Mouse (Mus musculus) forelimb bud, embryonic 11.5 days (tissue): ENCODE results near the gene Ndel1.

Experiments used
- DNase-seq: peaks from one replicate; pipeline ENCODE4 v3.0.0-alpha.2; 2012; ENCODE audit warnings: low read depth, low spot score

Ndel1 gene

DNA sequence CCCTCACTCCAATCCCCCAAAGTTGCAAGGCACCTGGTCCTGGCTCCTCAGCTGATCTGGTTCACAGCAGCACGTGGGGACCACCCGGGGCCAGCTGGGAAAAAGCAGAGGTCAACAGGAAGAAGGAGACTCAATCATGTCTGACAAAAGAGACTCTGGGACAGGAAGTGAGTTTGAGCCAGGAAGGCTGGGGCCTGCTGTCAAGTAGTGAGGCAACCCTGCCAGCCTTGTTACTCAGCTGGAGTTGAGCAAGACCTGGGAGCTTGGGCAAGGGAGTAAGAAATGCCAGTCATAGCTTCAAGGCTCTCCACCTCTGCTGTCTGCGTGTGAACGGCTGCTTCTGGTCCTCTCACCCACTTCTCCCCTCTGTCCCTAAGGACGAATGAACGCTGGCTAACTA, at the start of gene Ndel1:
TSS of gene Ndel1 (minus strand) at position 111 of the 400 bp plus-strand sequence.
- no peak for DNase-seq

GRCm38 (mm10) chr11:68914566-68914965, 42.9 kb upstream of the Ndel1 start:
- no peak for DNase-seq

GRCm38 (mm10) chr11:68911531-68912177, 40.0 kb upstream of the Ndel1 start:
- DNase-seq, result peak; percentile 46

GRCm38 (mm10) chr11:68908846-68909503, 37.3 kb upstream of the Ndel1 start:
- no peak for DNase-seq

GRCm38 (mm10) chr11:68907251-68907650, 35.6 kb upstream of the Ndel1 start:
- DNase-seq, result no peak

- no peak for DNase-seq
These were observed 34.8 kb upstream of the Ndel1 start for GRCm38 (mm10) chr11:68906461-68906790.

GRCm38 (mm10) chr11:68905665-68906460, 34.2 kb upstream of the Ndel1 start:
- DNase-seq, result no peak

- no peak for DNase-seq
These were observed 33.5 kb upstream of the Ndel1 start for GRCm38 (mm10) chr11:68905138-68905531.

DNA sequence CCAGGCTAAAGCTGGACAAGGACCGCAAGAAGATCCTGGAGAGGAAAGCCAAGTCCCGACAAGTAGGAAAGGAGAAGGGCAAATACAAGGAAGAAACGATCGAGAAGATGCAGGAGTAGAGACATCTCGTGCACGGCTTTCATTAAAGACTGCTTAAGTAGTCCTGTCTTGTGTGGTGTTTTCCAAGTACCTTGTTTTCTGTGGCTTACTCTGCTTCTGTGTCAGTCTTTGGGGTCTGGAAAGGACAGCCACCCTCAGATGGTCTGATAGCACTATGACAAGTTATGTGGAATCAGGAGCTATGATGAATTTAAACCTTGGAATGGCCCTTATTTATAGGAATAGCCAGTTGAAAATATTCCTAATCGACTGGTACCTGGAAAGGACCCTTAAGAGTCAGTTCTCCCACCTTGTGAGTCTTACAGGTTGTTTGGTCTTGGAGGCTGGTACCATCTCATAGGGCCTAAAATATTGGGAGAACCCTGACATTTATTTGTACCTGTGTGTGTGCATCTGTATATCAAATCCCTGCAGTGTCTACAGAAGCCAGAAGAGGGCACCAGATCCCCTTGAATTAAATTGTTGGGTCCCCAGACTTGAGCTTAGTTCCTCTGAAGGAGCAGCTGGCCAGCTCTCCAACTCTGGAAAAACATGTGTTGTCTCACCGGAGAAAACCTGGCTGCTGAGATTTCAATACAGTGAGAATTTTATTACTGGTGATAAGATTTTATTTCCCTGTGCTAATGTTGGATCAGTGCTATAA, 32.9 kb upstream of the Ndel1 start:
- peak; percentile 80 for DNase-seq

GRCm38 (mm10) chr11:68903775-68904174, 32.1 kb upstream of the Ndel1 start:
- no peak for DNase-seq

DNA sequence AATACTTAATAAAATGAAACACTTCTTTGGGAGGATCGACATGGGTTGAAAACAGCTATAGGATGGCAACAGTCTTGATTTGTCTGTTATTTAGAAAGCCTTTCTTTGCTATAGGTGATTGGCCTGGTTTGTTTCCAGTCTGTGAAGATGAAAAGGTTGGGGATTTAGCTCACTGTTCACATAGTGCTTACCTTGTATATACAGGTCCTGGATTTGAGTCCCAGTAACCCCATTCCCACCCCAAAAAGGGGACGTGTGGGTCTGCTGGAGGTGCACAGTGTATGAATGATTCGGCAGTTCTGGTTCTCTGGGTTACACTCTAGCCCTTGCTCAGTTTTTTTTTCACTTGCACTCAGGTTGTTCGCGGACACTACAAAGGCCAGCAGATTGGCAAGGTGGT, 31.2 kb upstream of the Ndel1 start:
- no peak for DNase-seq

DNA sequence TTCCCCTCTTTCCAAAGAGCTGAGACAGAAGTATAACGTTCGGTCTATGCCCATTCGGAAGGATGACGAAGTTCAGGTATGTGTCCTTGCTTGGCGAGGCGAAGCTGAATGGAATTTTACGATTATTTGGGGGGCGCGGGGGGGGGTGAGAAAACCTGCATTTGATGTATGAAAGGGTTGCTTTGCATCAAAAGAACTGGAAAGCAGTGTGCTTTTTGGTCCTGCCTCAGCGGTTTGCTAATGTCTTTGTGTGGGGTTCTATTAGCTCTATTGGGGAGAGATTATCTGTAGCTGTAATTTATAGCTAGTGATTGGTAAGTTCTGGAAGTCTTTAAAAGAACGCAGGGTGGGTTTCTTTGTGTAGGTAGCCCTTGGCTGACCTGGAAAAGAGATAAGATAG, 30.7 kb upstream of the Ndel1 start:
- DNase-seq, result no peak

DNA sequence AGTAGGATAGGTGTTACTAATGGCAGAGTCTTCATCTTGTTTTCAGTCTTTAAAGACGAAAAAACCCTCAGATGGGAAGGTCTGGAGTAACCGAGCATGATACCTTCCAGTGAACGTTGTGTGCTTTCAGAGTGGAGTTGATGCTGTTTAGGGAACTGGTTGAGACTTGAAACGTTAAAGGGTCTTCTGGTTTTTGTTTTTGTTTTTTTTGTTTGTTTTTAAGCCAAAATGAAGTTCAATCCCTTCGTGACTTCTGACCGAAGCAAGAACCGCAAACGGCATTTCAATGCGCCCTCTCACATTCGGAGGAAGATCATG, 30.3 kb upstream of the Ndel1 start:
- DNase-seq, result no peak

DNA sequence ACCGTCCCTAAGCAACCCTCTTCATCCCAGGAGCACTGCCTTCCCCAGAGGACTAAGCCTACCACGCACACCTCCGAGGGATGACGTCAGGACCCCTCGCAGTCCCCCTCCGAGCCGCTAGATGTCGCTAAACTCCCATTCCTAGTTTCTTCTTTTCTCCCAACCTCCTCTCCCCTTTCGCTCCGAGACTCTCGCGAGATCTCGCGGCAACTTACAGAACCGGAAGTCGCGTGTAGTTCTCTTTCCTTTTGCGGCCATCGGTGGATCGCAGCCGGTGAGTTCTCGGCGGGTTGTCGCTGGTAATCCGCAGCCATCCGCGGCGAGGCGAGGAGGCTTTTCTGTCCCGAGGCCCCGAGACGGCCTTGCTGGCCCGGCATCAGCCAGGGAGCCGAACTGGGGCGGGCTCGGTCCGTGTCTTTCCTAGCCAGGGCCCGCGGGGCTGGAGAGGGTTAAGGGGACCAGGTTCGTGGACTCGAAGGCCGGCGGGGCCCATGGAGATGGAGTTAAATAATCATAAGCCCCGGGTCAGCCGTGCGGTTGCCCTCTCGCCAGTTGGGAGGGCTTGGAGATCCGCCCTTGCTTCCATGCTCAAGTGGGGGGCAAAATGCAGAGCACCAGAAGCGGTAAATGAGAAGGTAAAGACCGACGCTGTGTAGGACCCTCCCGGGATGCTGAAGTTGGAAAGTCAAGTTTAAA, 29.8 kb upstream of the Ndel1 start, which contains the start of gene Rpl26:
TSS of gene Rpl26 (plus strand) at position 233 of the 696 bp plus-strand sequence.
- peak; percentile 100 for DNase-seq

GRCm38 (mm10) chr11:68900519-68901350, 29.1 kb upstream of the Ndel1 start:
- no peak for DNase-seq

- no peak for DNase-seq
These were observed 28.2 kb upstream of the Ndel1 start for GRCm38 (mm10) chr11:68899815-68900214.

GRCm38 (mm10) chr11:68898790-68899189, 27.1 kb upstream of the Ndel1 start:
- no peak for DNase-seq

- DNase-seq, result no peak
These were observed 26.2 kb upstream of the Ndel1 start for GRCm38 (mm10) chr11:68897838-68898237.

DNA sequence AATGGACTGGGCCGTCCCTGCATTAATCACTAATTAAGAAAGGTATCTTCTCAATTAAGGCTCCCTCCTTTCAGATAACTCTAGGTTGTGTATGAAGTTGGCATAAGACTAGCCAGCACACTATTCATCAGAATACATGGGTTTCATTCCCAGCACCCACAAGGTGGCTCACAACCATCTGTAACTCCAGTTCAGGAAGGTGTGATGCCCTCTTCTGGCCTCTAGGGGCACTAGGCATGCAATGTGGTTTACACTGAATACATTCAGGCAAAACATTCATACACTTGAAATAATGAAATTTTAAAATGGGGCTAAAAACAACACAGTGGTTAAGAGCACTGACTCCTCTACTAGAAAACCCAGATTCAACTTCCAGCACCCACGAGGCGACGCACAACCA, 25.5 kb upstream of the Ndel1 start:
- no peak for DNase-seq

- DNase-seq, result no peak
These were observed 24.6 kb upstream of the Ndel1 start for GRCm38 (mm10) chr11:68896247-68896646.
